Mouse (Mus musculus) mammary gland, adult 2 months (tissue): Measurements from ENCODE around the gene Stt3b. TPM values are rescaled to one million over a fixed set of nuclear protein-coding genes. Genes with fewer than 3 reads are reported as not detected.

ENCODE experiments used
- polyA plus RNA-seq: library from polyadenylated mRNA; depleted of rRNA; stranded (reverse); fragments of >200 nt; gene quantifications from 2 replicates; pipeline ENCODE4 v1.2.3, GENCODE M21; 2012; ENCODE audit warnings: low replicate concordance; rRNA removed

Gene Stt3b
- polyA plus RNA-seq: 76.4 and 87.0 TPM in 2 replicates

DNA sequence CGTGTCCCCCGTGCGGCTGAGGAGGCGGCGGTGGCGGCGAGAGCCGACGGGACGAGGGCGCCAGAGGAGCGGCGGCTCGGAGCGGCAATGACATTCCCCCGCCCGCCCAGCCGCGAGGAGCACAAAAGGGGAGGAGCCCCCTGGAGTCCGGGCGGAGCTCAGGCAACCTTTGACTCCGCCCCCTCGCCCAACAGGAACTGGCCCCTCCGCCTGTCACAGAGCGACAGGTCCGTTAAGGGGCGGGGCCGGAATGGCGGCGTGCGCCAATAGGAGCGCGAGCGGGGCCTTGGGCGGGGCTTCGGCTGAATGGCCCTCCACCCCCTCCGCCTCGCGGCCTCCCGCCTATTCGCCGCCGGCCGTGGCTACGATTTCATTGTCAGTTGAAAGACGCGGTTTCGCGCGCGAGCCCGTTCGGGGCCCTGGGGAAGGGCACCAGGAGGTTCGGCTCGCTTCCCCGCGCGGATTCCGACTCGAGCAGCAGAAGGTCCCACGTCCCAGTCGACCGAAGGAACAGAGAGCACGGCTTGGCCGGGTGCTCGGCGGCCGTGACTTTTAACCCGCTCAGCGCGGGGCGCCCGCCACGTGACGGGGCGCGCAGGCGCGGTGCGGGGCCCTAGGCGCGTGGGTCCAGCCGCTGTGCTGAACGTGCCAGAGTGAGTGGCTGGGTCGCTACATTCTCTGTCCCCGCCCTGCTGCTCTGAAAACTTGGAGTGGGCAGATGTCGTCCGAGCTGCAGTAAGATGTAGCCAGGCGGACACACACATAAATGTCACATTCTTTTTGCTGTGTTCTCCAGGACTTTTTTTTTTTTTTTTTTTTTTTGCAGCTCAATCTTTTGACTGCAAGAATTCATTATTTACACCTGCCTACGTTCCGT is at the start of gene Stt3b:
Stt3b (minus strand) TSS at position 76 of the 877 bp plus-strand sequence.

